Mouse (Mus musculus) lung, postnatal 0 days (tissue): ENCODE measurements at regions not wholly inside any gene's neighbourhood (a gene's known extent, or its start where the extent isn't known, plus 50 kb on each side); places are given as distances from the start of the nearest gene placed in this dataset.

Experiments
- CTCF ChIP-seq: IDR thresholded peaks from 2 replicates; pipeline ENCODE4 v1.5.1; 2016; ENCODE audit warnings: antibody characterized with exemption, mild to moderate bottlenecking
- EP300 ChIP-seq: IDR thresholded peaks from 2 replicates; pipeline ENCODE4 v1.6.1; 2016; ENCODE audit warnings: antibody characterized with exemption, mild to moderate bottlenecking, control low read depth

DNA sequence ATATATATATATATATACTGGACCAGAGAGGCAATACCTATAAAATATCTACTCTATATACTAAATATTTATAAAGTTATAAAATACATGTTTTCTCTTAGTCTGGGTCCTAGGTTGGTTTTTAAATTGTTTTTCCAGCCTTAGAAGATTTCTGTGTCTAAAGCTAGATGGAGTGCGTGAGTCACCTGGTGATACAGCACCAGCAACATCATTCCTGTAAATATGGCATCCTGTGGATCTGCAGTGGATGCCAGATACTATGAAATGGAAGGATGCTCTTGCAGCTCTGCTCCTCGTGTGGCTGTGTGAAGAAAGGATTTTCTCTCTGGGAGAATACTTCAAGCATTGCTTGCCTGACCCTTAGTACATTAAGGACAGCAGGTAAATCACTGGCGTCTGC is 761.2 kb downstream of the Adgrl2 start:
- TF ChIP-seq CTCF (no peak), EP300 (no peak)
